Mouse (Mus musculus) A20 (cell line): ENCODE results near the gene Tmem102.

ENCODE experiments used
- DNase-seq: peaks from one replicate; pipeline ENCODE4 v3.0.0-alpha.2; 2011; ENCODE audit warnings: low read depth, low spot score

The Tmem102 gene

DNA sequence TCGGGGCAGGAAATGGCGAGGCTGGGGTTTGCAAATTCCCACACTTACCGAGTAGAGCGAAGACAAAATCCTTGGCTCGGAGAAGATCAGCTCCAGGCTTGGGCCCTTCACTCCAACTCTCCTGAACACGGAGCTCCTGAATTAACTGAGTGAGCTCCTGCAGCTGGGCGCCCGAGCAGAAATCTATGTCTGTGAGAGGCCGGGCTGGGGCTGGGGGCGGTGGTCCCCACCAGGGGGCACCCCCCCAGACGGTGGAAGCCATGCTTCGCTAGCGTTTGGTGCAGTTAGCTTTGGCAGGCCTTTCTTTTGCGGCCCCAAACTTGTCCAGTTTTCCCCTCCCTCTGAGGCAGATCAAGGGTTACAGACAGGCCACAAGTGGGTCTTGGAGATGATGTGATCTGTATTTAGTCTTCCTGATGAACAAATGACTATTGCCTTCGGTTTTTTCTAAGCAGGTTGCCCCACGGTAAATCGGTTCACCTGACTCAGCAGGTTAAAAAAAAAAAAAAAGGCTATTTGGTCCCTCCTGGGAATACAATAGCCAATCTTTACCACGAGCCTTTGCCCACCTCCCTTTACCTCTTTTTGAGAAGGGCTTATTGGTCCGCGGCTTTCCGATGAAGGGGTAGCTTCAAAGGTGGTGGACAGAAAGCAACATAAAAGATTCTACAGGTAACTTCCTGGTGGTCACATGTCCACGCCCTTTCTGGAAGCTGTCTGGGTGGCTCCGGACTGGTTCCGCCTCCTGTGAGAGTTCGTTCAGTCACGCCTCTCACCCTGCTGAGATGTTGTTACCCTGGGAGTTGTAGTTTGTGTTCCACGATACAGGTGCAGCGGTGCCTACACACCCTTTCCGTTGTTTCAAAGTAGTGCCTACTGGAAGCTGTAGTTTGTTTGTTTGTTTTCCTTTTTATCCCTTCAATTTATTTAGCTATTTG, at the start of gene Tmem102:
TSS of gene Tmem102 (minus strand) at position 653 of the 938 bp plus-strand sequence.
- DNase-seq, result peak; percentile 87

DNA sequence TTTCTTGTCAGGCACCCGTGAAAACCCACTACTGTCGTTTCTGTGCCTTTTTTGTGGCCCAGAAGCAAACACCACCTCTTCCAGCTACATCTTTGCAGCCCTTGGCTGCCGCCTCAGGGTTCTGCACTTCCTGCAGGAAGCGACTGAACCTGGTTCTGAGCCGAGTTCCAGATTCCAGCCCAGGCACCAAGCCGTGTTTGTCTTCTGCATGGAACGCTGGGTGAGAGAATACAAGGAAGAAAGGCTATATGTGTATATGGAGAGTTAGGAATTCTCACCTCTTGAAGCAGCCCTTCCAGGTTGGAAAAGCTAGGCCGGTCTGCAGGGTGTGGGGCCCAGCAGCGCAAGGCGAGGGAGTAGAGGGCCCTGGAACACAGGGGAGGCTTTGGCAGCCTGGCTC, 49.3 kb upstream of the Tmem102 start:
- no peak for DNase-seq

DNA sequence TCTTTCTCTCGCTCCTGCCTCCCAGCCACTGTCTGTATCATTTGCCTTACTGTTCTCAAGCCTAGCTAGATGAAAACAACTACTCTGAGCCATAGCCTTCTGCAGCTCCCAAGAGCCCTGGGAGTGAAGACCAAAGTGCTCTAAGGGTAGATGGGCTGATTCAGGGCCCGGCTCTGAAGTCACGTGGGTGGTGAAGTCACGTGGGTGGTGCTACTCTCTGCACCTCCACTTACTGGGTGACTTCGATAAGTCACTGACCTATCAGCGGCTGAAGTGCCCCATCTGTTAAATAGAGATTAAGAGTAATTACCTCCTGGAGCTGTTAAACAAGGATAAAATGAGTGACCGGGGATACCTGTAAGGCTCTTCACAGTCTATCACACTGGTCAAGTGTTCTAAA, 48.6 kb upstream of the Tmem102 start:
- no peak for DNase-seq

DNA sequence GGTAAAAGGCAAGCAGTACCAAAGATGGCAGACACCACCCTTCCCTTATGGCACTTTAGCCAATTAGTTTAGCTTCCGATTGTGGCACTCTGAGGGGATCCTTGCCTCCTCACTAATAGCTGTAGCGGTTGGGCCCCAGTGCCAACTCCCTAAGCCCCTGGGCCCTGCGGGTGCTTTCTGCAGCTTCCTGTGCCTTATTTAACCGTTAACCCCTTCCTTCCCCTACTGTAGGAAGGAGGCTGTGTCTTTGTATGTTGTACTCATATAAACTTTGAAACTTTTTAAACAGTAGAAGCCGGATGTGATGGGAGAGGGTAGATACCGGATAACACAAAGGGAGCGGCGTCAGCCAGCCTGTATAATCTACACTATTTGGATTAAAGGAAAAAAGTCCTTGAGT, 45.3 kb upstream of the Tmem102 start:
- no peak for DNase-seq

DNA sequence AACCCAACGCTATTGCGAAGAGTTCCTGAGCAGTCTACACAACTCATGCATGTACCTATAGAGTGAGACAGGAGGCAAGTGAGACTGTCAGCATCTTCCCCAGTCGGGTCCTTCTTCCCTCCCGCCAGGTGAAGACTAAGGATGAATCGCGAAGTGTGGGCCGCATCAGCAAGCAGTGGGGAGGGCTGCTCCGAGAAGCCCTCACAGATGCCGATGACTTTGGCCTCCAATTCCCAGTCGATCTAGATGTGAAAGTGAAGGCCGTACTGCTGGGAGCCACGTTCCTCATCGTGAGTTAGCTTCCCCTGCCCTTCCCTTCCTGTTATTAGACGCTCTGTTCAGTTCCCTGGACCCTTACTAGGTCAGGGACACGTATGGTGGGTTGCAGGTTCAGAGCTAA, 44.5 kb upstream of the Tmem102 start:
- no peak for DNase-seq

DNA sequence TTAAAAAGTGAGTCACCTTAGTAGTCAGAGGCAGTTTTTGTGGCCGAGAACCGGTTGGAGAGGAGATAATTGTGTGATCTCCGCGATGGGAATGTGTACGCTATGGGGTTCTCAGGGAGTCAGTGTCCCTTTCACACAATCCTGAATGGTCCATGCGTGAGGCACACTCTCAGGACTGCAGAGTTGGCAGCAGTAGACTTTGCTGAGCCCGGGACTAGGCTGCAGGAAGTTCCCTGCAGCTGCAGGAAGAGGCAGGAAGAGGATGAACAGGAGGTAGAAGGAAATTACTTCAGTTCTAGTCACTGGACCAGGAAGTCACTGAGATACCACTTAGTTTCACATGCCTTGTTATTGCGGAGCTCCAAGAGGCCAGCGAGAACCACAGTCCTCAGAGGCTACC, 43.7 kb upstream of the Tmem102 start:
- no peak for DNase-seq

DNA sequence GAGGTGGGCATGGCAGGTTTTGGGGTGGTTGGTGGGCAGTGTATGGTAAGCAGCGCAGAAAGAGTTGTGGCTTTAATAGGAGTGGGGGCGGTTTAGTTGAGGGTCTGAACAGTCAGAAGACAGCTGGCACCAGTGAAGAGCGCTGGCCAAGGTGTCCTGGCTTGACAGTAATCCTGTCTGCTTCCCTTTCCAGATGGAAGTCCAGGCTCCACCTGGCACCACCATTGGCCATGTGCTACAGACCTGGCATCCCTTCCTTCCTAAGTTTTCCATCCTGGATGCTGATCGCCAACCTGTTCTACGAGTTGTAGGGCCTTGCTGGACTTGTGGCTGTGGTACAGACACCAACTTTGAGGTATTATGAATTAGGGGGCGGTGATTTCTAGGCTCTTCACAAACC, 42.6 kb upstream of the Tmem102 start:
- DNase-seq, result no peak

DNA sequence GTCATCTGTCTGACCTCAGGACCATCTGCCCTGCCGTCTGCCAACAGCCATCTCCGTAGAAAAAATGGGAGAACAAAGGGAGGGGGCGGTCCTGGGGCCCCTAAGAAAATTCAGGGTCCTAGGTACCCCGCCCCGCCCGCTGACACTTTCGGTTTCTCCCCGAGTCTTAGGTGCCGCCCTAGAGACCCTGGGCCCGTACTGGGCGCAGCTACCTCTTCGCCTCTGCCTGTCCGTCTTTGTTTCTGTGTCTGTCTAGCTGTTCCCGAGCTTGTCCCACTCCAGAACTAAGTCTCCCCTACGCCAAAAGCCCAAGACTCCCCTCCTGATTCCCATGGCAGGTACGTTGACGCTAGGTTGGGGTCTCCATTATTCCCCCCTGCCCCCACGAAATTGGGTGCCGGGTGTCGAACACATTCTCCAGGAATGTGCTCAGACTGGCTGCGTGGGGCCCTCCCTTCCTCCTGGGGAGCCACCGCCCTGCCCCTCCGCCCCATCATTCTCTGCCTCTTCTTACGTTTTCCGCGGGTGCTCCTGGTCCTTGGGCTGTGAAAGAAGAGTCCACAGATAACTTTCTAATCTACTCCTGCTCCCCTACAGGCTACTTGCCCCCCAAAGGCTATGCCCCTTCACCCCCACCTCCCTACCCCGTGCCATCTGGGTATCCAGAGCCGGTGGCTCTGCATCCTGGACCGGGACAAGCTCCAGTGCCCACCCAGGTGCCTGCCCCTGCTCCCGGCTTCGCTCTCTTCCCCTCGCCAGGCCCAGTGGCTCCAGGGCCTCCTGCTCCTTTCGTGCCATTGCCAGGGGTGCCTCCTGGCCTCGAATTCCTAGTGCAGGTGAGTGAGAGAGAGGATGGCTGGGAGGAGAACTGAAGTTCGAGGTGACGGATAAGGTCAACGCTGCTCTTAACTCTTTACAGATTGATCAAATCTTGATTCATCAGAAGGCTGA, 41.6 kb upstream of the Tmem102 start:
- no peak for DNase-seq

DNA sequence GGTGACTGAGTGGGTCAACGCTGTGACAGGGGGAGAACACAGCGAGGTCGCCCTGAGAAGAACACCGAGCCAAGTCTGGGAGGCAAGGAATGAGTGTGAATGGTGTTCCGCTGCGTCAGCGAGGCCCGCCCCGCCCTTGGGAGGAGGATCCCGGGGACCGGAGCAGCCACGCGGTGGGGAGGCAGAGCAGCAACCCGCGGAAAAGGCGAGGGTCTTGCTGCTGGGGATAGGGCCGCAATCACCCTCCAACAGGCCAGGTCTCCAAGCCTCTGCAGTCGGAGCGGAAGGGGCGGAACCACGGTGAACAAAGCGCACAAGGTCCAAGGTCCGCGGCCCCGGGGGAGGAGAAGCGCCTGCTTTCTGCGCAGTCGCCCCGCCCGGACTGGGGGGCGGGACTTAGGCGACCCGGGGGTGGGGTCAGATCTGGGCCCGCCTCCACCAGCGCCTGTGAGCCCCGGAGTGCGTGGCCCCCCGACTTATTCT, 40.8 kb upstream of the Tmem102 start, which contains the start of gene Plscr3:
TSS of gene Plscr3 (plus strand) at position 179 of the 483 bp plus-strand sequence.
- peak; percentile 93 for DNase-seq

DNA sequence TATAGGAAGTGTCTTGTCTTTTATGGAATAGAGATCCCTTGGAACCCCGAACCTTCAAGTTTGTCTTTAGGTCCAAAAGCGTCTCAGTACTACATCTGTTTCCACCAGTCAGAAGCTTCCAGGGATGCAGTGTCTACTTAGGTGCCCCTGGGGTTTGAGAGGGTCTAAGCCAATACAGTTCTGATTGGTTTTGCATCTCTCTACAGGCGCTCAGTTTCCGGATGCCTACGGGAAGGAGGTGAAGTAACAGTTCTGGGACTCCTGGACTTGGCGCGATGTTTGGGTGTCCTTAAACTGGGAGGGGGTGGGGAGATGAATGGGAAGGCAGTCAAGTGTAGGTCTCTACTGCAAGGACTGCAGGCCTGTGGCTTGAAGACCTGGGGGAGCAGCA, 33.3 kb upstream of the Tmem102 start:
- no peak for DNase-seq

DNA sequence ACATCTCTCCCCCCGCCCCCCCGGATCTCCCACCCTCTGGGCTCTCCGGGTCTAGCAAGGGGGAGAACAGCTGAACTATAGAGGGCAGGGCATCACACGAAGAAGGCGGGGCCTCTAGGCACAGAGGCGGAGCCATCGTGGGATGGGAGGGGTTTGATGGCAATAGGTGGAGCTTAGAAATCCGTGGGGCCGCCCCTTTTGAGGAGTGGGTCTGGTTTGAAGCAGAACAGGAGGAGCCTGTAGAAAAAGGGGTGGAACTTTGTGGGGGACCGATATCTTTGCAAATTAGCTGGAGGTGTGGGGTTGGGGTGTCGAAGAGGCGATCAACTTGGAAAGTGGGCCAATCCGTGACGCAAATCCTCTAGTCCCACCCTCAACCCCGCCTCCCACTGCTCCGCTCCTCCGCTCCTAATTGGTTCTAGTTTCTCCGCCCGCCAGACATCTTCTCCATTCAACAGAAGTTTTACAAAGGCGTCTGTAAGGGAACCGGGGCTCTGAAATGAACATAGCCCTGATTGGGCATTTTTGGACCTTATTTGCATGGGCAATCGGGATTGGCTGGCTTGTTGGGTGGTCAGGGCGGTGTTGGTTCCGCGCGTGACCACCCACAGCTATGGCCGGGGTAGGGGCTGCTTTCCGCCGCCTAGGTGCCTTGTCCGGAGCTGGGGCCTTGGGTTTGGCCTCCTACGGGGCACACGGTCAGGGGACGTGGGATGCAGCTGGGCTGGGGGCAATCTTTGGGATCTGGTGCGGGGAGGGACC, 32.7 kb upstream of the Tmem102 start, which contains the start of gene Tmem256:
TSS of gene Tmem256 (plus strand) at position 563 of the 762 bp plus-strand sequence.
- peak; percentile 99 for DNase-seq

DNA sequence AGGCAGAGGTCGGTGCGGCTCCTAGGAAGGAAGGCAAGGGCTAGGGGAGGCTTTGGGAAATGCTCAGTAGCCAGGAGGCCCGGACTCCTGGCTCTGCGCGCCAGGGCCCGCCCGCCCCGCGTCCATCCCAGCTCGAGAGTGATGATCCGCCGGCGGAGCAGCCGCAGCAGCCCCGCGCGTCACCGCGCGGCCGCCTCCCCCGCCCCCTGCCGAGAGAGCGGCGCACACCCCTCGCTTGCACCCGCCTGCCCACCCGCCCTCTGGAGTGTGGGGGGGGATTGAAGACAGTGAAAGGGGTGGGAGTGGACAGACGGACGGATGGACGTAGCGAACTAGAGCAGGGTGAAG, 32.2 kb upstream of the Tmem102 start, which contains the start of gene Nlgn2:
TSS of gene Nlgn2 (minus strand) at position 181 of the 348 bp plus-strand sequence.
- DNase-seq, result no peak

DNA sequence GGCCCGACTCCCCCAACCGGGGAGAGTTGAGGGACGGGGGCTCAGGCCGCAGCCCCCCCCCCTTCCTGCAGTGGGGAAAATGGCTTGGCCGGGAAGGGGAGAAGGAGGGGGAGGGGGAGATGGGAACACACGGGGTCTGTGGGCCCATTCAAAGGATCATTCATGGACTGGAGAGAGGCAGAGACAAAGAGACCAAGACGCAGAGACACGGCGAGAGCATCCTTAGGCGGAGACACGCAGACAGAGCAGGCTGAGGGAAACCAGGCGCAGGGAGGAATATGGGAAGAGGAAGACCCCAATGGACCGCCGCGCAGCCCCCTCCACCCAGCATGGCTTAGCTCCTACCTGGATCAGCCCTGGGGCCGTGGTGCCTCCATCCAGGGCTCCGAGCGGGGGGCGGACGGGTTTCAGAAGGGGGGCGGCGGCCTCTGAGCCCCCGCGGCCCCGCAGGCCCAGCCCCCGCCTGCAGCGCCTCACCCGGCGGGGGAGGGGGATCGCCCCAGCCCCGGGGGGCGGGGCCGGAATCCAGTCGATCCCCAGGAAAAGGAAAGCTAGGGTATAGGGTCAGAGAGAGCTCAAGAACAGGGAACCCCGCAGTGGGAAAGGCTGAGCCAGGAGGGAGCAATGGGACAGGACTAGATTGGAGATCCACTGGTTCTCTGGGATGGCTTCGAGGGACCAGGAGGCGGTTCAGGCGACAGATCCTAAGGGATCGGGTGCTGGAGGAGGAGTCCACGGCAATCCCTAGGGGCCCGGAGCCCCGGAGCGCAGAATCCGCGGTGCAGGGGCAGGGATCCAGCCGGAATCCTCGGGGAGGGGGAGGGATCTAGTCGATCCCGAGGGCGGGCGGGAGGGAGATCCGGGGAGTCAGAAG, 31.5 kb upstream of the Tmem102 start:
- DNase-seq, result peak; percentile 23

DNA sequence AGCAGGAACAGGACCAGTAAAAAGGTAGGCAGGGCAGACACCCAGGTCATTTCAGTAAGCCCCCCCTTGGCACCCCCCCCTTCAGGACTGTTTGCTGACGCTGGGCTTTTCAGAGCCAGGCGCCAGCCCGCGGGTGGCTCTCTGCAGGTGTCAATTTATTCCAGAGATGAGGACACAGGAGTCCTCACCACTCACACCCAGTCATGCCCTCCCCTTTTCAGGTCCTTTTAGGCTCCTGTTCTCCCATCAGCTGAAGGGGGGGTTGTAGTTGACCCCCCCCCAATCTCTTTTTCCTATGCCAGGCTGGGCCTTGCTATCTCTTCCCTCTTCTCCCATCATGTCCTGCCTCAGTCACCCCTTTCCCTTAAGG, 30.5 kb upstream of the Tmem102 start:
- no peak for DNase-seq

DNA sequence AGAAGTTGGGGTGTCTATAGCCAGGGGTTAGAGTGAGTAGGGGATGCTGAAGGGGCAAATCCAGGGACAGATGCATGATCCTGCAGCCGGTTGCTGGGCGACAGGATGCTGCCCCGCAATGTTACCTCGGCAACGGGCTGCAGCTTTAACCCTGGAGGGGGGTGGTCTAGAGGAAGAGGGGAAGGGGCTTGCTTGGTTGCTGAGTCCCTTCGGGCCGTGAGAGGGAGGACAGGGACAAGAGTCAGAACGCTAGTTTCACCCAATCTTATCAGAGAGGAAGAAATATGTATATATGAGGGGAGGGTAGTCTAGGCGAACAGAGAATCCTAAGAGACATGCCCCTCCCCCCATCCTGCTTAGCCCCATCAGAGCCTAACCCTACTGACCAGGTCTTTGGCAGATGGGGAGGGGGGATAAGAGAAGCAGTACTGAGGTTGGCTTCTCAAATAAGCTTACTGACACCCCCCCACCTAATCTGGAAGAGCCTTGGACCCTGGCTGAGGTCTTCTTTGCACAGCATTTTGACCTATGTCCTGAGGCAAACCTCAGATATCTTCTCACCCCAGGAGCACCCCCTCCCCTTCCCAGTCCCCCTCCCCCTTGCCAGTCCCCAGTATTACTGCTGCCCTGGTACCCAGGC, 30.0 kb upstream of the Tmem102 start:
- no peak for DNase-seq

DNA sequence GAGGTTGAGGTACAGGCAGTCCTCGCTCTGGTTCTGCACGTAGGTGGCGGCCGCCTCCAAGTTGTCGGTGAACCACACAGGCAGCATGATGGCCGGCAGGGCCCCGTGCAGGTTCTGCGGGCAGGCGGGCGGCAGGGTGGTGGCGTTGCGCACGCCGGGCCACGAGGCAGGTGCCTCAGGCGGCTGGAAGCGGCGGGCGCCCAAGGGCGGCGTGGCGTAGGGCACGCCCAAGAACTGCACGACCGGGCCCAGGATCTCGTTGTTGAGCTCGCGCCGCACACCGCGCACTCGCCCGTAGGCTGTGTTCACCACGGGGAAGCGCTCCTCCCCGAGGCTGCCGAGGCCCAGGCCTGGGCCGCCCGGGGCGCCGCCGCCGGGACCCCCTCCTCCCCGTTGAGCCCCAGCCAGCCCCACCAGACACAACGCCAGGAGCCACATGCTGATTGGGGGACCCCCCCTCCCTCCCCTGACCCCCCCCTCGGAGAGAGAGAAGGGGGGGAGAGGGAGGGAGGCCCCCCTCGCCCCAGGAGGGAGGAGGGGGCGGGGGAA, 28.7 kb upstream of the Tmem102 start:
- no peak for DNase-seq

DNA sequence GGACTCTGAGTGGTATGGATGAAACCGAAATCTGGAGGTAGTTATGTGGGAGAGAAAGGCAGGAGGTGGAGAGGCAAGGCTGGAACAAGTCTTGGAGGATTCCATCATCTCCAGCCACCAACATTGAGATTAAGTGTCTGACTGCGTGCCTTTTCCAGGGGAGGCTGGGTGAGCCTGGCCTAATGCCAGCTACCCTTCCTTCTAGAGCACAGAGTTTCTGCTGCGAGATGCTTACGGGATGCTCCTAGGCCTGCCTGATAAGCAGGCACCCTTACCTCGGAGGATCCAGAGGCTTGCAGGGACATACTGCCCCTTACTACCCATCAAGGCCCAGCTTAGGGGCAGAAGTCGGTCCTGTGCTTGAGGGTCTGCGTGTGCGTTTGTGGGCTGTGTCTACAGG, 28.1 kb upstream of the Tmem102 start:
- DNase-seq, result no peak

DNA sequence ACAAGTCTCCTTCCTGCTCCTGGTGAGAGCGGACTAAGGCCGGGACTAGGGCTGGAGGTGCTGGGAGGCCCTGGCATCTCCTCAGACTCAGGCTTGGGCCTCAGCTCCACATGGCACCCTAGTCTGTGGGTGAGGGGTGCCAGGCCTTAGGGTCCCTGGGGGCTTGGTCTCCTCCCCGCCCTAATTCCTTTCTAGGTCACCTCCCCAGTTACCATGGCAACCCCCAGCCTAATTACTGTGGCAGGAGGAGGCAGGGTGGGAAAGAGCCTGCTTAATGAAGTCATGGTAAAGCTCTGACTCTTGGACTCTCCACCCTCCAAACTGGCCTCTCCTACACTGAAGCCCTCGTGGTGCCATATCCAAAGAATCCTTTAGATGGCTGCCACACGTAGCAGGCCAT, 23.4 kb upstream of the Tmem102 start:
- DNase-seq, result no peak

DNA sequence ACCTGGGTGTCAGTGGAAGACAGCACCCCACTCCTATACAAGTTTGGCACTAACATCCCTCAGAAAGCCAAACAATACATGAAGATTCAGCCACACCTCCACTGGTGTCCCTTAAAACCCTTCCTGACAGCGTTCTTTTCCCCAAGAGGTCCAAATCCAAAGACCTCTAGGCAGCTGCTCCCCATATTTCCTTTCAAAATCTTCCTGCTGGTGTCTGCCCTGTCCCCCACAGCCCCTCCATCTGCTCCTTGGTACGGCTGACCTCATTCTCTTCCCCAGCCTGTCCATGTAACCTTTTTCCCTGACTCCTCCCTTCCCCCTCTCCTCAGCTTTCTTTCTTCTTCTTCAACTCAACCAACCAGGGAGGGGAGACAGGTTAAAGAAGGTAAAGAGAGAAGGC, 18.0 kb upstream of the Tmem102 start:
- no peak for DNase-seq

DNA sequence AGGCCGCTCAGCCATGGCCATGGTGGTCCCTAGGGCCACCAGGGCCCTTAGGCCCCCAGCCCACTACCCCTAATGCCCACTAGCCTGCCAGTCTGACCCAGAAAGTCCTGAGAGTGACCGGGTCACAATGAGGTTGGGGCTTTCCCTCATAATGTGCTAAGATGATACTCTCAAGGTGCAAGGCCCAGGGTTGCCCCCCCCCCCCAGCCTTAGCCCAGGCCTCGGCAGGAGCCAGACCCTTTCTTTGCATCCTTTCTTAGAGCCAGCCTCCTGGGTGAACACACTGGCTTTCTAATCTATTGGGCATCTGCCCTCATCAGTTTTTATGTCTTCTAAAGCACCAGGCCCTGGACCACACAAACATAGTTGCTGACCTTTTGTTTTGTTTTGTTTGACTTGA, 16.7 kb upstream of the Tmem102 start, which contains the start of gene Spem1:
TSS of gene Spem1 (minus strand) at position 101 of the 400 bp plus-strand sequence.
- DNase-seq, result no peak
